Mouse (Mus musculus) natural killer cell, adult 2 months (primary cell): ENCODE measurements around the gene Fhit.
"Not testable (repeated sequence)": the region's sequence is repeated elsewhere in the genome, so short reads cannot be mapped to it uniquely, and the experiment has no call there.

ENCODE experiments used
- DNase-seq, 2 experiments: peaks; one replicate each; pipeline ENCODE4 v3.0.0; 2022; ENCODE audit warnings: low spot score in 2 of 2

The Fhit gene

GRCm38 (mm10) chr14:11161751-11162231, at the start of gene Fhit:
TSS of gene Fhit (minus strand) at chr14:11162035.
- peak; percentile 75 to 79 for DNase-seq

- DNase-seq = no peak
These were observed 45.0 kb upstream of the Fhit start for GRCm38 (mm10) chr14:11206786-11207185.

GRCm38 (mm10) chr14:11160806-11161450, 907 bp downstream of the Fhit start:
- DNase-seq = peak; percentile 47 to 51

GRCm38 (mm10) chr14:11159641-11160040, 2.2 kb downstream of the Fhit start:
- no peak for DNase-seq

- DNase-seq = no peak
These were observed 2.8 kb downstream of the Fhit start for GRCm38 (mm10) chr14:11159021-11159420.

GRCm38 (mm10) chr14:11157741-11158140, 4.1 kb downstream of the Fhit start:
- no peak for DNase-seq

- no peak for DNase-seq
These were observed 10.1 kb downstream of the Fhit start for GRCm38 (mm10) chr14:11151634-11152321.

- DNase-seq = no peak
These were observed 27.8 kb downstream of the Fhit start for GRCm38 (mm10) chr14:11133787-11134735.

- no peak for DNase-seq
These were observed 29.0 kb downstream of the Fhit start for GRCm38 (mm10) chr14:11132637-11133474.

- DNase-seq = no peak
These were observed 36.7 kb downstream of the Fhit start for GRCm38 (mm10) chr14:11125096-11125495.

GRCm38 (mm10) chr14:11119076-11119475, 42.8 kb downstream of the Fhit start:
- no peak for DNase-seq

GRCm38 (mm10) chr14:11085596-11085995, 76.2 kb downstream of the Fhit start:
- no peak for DNase-seq

GRCm38 (mm10) chr14:11083946-11084345, 77.9 kb downstream of the Fhit start:
- DNase-seq = no peak

- DNase-seq = no peak
These were observed 78.4 kb downstream of the Fhit start for GRCm38 (mm10) chr14:11083462-11083861.

- no peak for DNase-seq
These were observed 98.2 kb downstream of the Fhit start for GRCm38 (mm10) chr14:11063594-11063993.

GRCm38 (mm10) chr14:11060221-11060620, 101.6 kb downstream of the Fhit start:
- no peak for DNase-seq

- DNase-seq = not testable (repeated sequence)
These were observed 122.1 kb downstream of the Fhit start for GRCm38 (mm10) chr14:11039503-11040300.

GRCm38 (mm10) chr14:11021391-11021790, 140.4 kb downstream of the Fhit start:
- no peak for DNase-seq

GRCm38 (mm10) chr14:10978651-10979050, 183.2 kb downstream of the Fhit start:
- DNase-seq = no peak

GRCm38 (mm10) chr14:10941647-10942046, 220.2 kb downstream of the Fhit start:
- no peak for DNase-seq
